Mouse (Mus musculus) monocyte, adult 5-6 weeks (primary cell): Measurements from ENCODE around the gene Cbx5. TPM values are rescaled to one million over a fixed set of nuclear protein-coding genes. Genes with fewer than 3 reads are reported as not detected.

Experiments used
- ATAC-seq: fragments of 153-309, 156-312 bp; replicated peaks from 2 replicates; pipeline ENCODE4 v1.8.0; 2017; ENCODE audit warnings: mild to moderate bottlenecking; ENCODE audit not compliant: low TSS enrichment, insufficient number of reproducible peaks, severe bottlenecking, poor library complexity, low FRiP score
- total RNA-seq: library from RNA; stranded (forward); fragments of 200-1000, 200-491, 200-594 nt; gene quantifications from 3 replicates; pipeline ENCODE4 v1.2.3, GENCODE M21; 2017

Cbx5 gene
- total RNA-seq, 1 experiment from 2014 or later, result 33.9 TPM

GRCm38 (mm10) chr15:103183135-103183534, 56.5 kb downstream of the Cbx5 start:
- ATAC-seq, result 0 out of 2 replicates have a peak, but pooled peaks have one; percentile 19

- ATAC-seq, result peak; percentile 41
Measured at GRCm38 (mm10) chr15:103182166-103182790, 57.3 kb downstream of the Cbx5 start.

DNA sequence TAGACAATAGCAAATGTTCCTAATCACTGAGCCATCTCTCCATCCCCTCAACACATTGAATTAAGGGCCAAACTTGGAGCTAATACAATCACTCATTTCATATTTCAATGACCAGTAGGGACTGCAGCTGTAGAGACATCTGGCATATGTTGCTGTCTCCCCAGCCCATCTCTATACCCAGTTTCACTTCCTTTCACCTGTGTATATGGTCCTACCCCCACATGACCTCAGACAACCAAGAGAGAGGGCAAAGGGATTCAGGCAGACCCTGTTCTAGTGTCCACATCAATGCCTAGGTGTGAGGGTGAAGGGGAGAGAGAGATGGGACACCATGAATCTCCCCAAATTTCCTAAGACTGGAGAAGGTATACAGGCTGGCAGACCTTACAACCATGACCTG, 59.2 kb downstream of the Cbx5 start:
- no peak for ATAC-seq

DNA sequence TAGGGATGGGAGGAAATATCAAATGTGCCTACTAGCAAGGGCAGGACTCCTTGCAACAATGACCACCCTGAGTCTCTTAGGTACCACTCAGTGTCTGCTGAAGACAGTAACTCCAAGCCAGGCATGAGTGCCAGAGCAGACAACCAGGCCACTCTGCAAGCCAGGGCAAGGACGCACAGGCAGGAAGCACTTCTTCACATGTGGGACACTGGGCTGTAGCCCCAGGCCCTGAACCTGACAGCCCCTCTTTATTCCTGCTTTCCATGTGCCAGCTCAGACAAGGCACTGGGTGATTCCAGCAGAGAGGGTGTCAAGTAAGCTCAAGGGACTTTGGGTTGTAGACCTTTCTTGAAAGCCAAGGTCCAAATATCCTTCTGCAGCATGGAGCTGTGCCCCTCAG, 60.8 kb downstream of the Cbx5 start:
- no peak for ATAC-seq

- ATAC-seq, result no peak
Measured at GRCm38 (mm10) chr15:103178137-103178536, 61.5 kb downstream of the Cbx5 start.

- ATAC-seq, result no peak
Measured at GRCm38 (mm10) chr15:103177611-103178041, 62.0 kb downstream of the Cbx5 start.

DNA sequence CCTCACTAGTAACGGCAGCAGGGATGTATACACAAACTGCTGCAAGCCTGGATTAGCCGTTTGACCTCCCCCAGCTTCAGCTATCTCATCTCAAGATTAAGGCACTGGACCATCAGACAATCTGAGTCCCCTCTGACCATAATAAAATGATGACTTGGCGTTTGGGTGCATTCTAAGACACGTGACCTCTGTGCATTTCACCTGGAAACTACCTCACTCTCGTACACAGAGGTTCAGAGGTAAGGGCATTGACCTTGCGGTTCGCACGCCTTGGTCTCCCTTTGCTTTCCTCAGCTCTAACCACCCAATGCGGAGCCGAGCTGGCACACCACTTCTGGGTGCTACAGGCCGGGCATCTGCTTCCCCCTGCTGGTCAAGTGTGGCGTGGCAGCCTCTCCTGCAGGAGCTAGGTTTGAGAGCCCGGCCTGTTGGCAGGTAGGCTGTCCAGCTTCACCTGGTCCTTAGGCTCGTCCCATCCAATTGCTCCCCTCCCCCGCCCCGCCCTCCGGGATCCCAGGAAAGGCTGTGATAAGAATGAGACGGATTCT, 62.7 kb downstream of the Cbx5 start:
- ATAC-seq, result peak; percentile 74

DNA sequence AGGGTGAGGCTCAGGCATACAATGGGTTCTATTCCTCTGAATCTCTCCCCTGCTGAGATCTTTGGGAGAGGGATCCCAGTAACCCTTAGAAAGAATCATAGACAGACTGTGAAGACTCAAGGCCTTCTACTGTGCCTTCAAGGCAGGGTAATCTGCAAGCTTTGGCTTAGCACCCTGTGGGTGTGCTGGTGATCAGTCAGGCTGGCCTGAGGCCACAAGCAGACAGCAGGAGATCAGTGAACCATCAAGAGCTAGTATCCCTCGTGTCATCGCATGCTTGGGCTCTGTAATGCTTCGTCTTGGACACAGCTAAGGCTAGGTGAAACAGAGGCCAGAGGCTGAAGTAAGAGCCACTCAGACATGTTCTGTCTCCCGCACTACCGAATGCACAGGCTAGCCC, 66.4 kb downstream of the Cbx5 start:
- ATAC-seq, result no peak

DNA sequence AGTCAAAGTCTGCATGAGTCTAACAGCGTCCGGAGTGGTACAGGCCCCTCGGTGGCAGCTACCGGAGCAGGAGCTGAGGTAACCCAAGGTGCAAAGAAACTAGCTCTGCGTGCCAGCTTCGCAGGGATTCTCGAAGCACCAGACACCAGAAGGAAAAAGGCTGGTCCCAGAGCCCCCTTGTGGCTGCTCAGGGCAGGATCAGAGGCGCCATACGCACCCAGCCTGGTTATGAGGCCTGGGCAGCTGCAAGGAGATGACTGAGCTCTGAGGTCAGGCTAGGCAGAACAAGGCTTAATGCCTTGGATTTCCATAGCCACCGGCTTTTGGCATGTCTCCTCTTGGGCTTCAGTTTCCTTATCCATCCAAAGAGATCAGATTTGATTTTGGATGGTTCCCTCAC, 67.1 kb downstream of the Cbx5 start:
- ATAC-seq, result peak; percentile 32; the same call in 1 of the 2 replicates

GRCm38 (mm10) chr15:103171276-103171675, 68.3 kb downstream of the Cbx5 start:
- no peak for ATAC-seq

- ATAC-seq, result no peak
Measured at GRCm38 (mm10) chr15:103170316-103170679, 69.3 kb downstream of the Cbx5 start.

GRCm38 (mm10) chr15:103169612-103170315, 69.9 kb downstream of the Cbx5 start:
- no peak for ATAC-seq

GRCm38 (mm10) chr15:103168801-103169611, 70.6 kb downstream of the Cbx5 start:
- no peak; the same call in 1 of the 2 replicates for ATAC-seq

DNA sequence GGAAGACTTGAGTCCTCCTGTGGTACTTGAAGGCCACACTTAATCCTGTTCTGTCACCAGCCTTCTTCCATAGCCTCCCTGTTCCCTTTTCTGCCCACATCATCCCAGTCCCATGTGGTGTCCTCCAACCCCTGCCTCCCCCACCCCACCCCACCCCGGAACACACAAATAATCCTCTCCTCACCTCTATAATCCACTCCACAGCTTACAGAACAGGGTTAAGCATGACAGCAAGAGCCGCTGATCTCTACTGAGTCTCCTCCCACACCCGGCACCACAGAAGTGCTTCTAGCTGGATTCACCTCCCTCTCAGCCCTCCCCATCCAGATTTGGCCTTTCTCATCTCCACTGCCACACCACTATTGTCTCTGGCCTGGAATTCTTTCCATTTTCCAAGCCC, 71.8 kb downstream of the Cbx5 start:
- ATAC-seq, result no peak

DNA sequence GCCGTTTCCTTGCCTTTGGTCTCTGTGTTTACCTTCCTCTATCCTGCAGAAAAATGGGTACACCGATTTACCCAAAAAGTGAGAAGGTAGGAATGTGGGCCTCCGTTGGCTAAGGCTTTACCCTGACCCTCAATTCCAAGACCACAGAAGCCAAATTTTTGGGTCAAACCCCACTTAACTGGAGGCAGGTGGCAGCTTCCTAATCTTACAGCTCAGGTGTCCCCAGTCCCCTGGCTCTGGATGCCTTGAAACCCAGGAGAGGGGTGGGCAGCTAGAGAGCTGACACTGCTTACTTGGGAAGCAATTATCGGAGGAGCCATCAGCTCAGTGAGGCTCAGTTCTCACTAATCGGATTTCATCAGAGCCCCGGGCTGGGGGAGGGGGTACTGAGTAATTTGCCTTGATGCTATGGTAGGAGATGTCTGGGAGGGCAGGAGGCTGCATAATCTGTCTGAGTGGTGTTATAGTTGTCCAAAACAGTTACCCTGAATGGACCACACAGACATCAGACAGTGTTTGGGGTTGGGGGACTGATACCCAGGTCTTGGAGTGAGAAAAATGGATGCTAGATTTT, 72.5 kb downstream of the Cbx5 start, which contains the start of gene Smug1:
Gene Smug1, minus strand, starts transcription at position 51 of the 574 bp plus-strand sequence.
- no peak for ATAC-seq

DNA sequence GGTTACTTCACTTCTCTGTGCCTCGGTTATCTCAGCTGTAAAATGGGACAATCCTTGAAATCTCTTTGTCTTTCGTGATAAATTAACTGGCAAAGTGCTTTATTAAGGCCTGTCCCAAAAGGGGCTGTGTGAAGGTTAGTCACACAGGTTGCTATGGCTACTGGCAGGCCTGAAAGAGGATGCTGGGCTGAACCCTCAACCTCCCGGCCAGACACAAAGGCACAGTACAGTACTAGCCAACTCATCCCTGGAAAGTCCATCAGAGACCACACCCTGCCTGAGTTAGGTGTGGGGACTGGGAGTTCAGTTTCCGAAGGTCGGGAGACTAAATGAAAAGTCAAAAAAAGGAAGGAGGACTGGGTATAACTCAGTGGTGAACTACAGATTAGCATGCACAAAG, 73.7 kb downstream of the Cbx5 start:
- no peak for ATAC-seq

DNA sequence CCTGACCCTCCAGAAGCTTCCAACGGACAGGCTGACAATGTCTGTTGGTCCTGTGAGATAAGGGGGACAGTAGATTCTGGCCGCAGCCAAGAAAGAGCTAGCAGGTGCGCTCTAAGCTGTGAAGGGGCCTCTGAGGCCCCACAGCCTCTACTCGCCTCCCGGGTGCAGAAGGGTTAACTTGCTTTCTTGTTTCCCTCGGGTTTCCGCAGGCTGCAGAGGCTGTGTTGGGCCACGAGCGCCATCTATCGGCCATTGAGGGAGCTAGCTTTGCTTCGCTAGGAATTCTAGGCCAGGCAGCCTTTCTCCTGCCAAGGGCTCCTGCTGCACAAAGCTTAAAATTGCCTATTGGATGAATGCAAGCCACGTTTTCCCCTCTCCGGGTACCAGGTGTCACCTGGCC, 74.2 kb downstream of the Cbx5 start:
- peak; percentile 52 for ATAC-seq

- peak; percentile 83 for ATAC-seq
Measured at GRCm38 (mm10) chr15:103163182-103163919, 76.3 kb downstream of the Cbx5 start.
